Mouse (Mus musculus) CH12.LX (cell line): Measurements from ENCODE around the gene Rgs19.

Experiments used
- E2F4 ChIP-seq: IDR thresholded peaks from 2 replicates; pipeline ENCODE4 v1.6.1; 2011; ENCODE audit warnings: low read depth, low read length, improper control_type of control experiment; ENCODE audit not compliant: insufficient replicate concordance
- JUND ChIP-seq: conservative IDR thresholded peaks from 2 replicates; pipeline ENCODE4 v1.6.1; 2011; ENCODE audit warnings: low read depth, low read length, improper control_type of control experiment
- MAX ChIP-seq: IDR thresholded peaks from 2 replicates; pipeline ENCODE4 v1.6.1; 2011; ENCODE audit warnings: low read length, improper control_type of control experiment
- USF1 ChIP-seq: IDR thresholded peaks from 2 replicates; pipeline ENCODE4 v1.6.1; 2014; ENCODE audit warnings: low read depth, mild to moderate bottlenecking, inconsistent platforms, low read length, improper control_type of control experiment
- ZC3H11A ChIP-seq: IDR thresholded peaks from 2 replicates; pipeline ENCODE4 v1.6.1; 2012; ENCODE audit warnings: low read depth, mild to moderate bottlenecking, inconsistent platforms, low read length, improper control_type of control experiment

- TF ChIP-seq ZC3H11A (no peak), E2F4 (no peak), JUND (no peak), MAX (no peak), USF1 (no peak)
Measured at GRCm38 (mm10) chr2:181730051-181730450, 36.3 kb upstream of the Rgs19 start.
